Mouse (Mus musculus) heart, adult 8-10 months (tissue): ENCODE data around the gene Gm37240. TPM values are rescaled to one million over a fixed set of nuclear protein-coding genes. Genes with fewer than 3 reads are reported as not detected.

Experiments used
- DNase-seq: peaks from one replicate; pipeline ENCODE4 v3.0.0; 2022; ENCODE audit warnings: low spot score
- total RNA-seq, 4 experiments: library from RNA; stranded (reverse); gene quantifications; 2 replicates each; pipeline ENCODE4 v1.2.4; 2022

Gm37240 gene
- total RNA-seq, 4 experiments from 2014 or later: 36.8 to 49.5 (median 39.2) TPM

- no peak for DNase-seq
Measured at GRCm38 (mm10) chr3:85635591-85635990, 251.7 kb downstream of the Gm37240 start.

GRCm38 (mm10) chr3:85635126-85635419 is 252.2 kb downstream of the Gm37240 start:
- DNase-seq: no peak

- DNase-seq: no peak
Measured at GRCm38 (mm10) chr3:85634389-85635125, 252.8 kb downstream of the Gm37240 start.

GRCm38 (mm10) chr3:85633733-85634132 is 253.6 kb downstream of the Gm37240 start:
- no peak for DNase-seq

- no peak for DNase-seq
Measured at GRCm38 (mm10) chr3:85629895-85630510, 257.3 kb downstream of the Gm37240 start.

- no peak for DNase-seq
Measured at GRCm38 (mm10) chr3:85619751-85620150, 267.6 kb downstream of the Gm37240 start.

- no peak for DNase-seq
Measured at GRCm38 (mm10) chr3:85619345-85619744, 268.0 kb downstream of the Gm37240 start.

- DNase-seq: no peak
Measured at GRCm38 (mm10) chr3:85618885-85619284, 268.4 kb downstream of the Gm37240 start.

GRCm38 (mm10) chr3:85616389-85616788 is 270.9 kb downstream of the Gm37240 start:
- no peak for DNase-seq

- no peak for DNase-seq
Measured at GRCm38 (mm10) chr3:85607753-85608152, 279.6 kb downstream of the Gm37240 start.

GRCm38 (mm10) chr3:85606912-85607311 is 280.4 kb downstream of the Gm37240 start:
- DNase-seq: no peak

- no peak for DNase-seq
Measured at GRCm38 (mm10) chr3:85603811-85604210, 283.5 kb downstream of the Gm37240 start.

- DNase-seq: no peak
Measured at GRCm38 (mm10) chr3:85601841-85602305, 285.4 kb downstream of the Gm37240 start.

GRCm38 (mm10) chr3:85599526-85599925 is 287.8 kb downstream of the Gm37240 start:
- DNase-seq: no peak

GRCm38 (mm10) chr3:85594452-85594851 is 292.9 kb downstream of the Gm37240 start:
- DNase-seq: no peak

- no peak for DNase-seq
Measured at GRCm38 (mm10) chr3:85592640-85593252, 294.6 kb downstream of the Gm37240 start.

- no peak for DNase-seq
Measured at GRCm38 (mm10) chr3:85592067-85592466, 295.3 kb downstream of the Gm37240 start.

- DNase-seq: peak; percentile 15
Measured at GRCm38 (mm10) chr3:85590090-85590754, 297.1 kb downstream of the Gm37240 start.

- DNase-seq: no peak
Measured at GRCm38 (mm10) chr3:85588701-85589100, 298.6 kb downstream of the Gm37240 start.

GRCm38 (mm10) chr3:85584966-85585365 is 302.4 kb downstream of the Gm37240 start:
- no peak for DNase-seq

- DNase-seq: no peak
Measured at GRCm38 (mm10) chr3:85583194-85583593, 304.1 kb downstream of the Gm37240 start.

- DNase-seq: no peak
Measured at GRCm38 (mm10) chr3:85582726-85583125, 304.6 kb downstream of the Gm37240 start.
